11 mouse cellular contexts compared by ENCODE assay signal in the genomic region with DNA sequence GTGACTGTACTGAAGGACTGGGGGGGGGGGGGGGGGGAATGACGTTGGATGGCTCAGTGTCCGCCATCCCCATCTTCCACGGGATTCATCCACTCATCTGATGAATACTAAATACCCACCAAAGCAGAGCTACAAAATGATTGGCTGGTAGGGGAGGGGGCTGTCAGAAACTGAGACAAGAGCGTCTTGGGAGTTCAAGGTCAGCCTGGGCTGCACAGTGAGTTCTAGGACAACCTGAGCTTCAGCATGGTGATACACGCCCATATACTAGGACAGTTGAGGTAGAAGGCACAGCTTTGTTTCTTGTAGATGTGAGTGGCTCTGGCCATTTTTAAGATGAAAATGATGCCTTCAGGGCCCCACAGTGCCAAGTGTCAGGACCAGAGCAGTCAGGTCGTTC.
"Had no signal": no experiment of that assay in that cellular context is flagged by ENCODE, and none has a peak within 500 bp of the region (broad histone marks: within the 10 kb centered on the region; RNA-seq: fewer than 3 reads in every experiment).

No protein-coding gene starts in this region.

- DNase-seq: retina, postnatal 1 day; right cerebral cortex, adult 18-20 months; right cerebral cortex, postnatal 14 days; right cerebral cortex, postnatal 4 days; spleen, adult 18-20 months; thymus, adult 18-20 months; thymus, adult 2 months; thymus, postnatal 14 days; thymus, postnatal 25 days; thymus, postnatal 36 days; thymus, postnatal 4 days had no signal
